Mouse (Mus musculus) megakaryocyte, embryonic 14.5 days (primary cell): ENCODE measurements around the gene Car5b.

Experiments
- FLI1 ChIP-seq: IDR thresholded peaks from 2 replicates; pipeline ENCODE4 v1.6.1; 2012; ENCODE audit warnings: low read length, inconsistent platforms, mixed read lengths
- GATA1 ChIP-seq: IDR thresholded peaks from 3 replicates; pipeline ENCODE4 v1.6.1; 2012; ENCODE audit warnings: mixed read lengths, low read length, inconsistent platforms, borderline replicate concordance

GRCm38 (mm10) chrX:163938587-163938986 lies 89.2 kb downstream of the Car5b start:
- TF ChIP-seq FLI1: no peak
- TF ChIP-seq GATA1: no peak
